Mouse (Mus musculus) kidney, adult 2 months (tissue): Measurements from ENCODE around the gene Ipo5.

Experiments
- CTCF ChIP-seq: fragments of 200-500 bp; conservative IDR thresholded peaks from 2 replicates; pipeline ENCODE4 v1.5.1; 2011; ENCODE audit warnings: low read depth, mild to moderate bottlenecking, control low read depth, low read length, moderate library complexity, mixed read lengths; ENCODE audit not compliant: insufficient read depth, insufficient read length
- POLR2A ChIP-seq: fragments of 200-500 bp; IDR thresholded peaks from one replicate; pipeline ENCODE4 v1.6.1; 2011; ENCODE audit warnings: low read depth, low read length, control low read depth

- TF ChIP-seq CTCF (no peak), POLR2A (no peak)
Measured at GRCm38 (mm10) chr14:120909396-120909795, 1.6 kb upstream of the Ipo5 start.
